Mouse (Mus musculus) embryonic facial prominence, embryonic 15.5 days (tissue): ENCODE measurements around the gene Zfp148. TPM values are rescaled to one million over a fixed set of nuclear protein-coding genes. Genes with fewer than 3 reads are reported as not detected.

Experiments
- ATAC-seq: fragments of 200-750 bp; cut with Nextera tagmentation; 2 replicates; pipeline ENCODE4 v1.8.0; 2017; ENCODE audit warnings: low read depth, moderate TSS enrichment; ENCODE audit not compliant: insufficient number of reproducible peaks, low FRiP score, low TSS enrichment
- H3K27ac ChIP-seq: fragments of 300-500 bp; sonication (generic); replicated peaks from 2 replicates; pipeline ENCODE4 v1.5.1; 2015; ENCODE audit warnings: mild to moderate bottlenecking, inconsistent platforms
- H3K27me3 ChIP-seq: fragments of 300-500 bp; sonication (generic); 2 replicates; pipeline ENCODE4 v1.6.1; 2015; ENCODE audit warnings: inconsistent platforms
- H3K36me3 ChIP-seq: fragments of 300-500 bp; sonication (generic); 2 replicates; pipeline ENCODE4 v1.6.1; 2015; ENCODE audit warnings: mild to moderate bottlenecking, inconsistent platforms
- H3K4me1 ChIP-seq: fragments of 300-500 bp; sonication (generic); 2 replicates; pipeline ENCODE4 v1.6.1; 2015; ENCODE audit warnings: inconsistent platforms
- H3K4me2 ChIP-seq: fragments of 300-500 bp; sonication (generic); replicated peaks from 2 replicates; pipeline ENCODE4 v1.6.1; 2015; ENCODE audit warnings: mild to moderate bottlenecking, inconsistent platforms
- H3K4me3 ChIP-seq: fragments of 300-500 bp; sonication (generic); replicated peaks from 2 replicates; pipeline ENCODE4 v1.5.1; 2015; ENCODE audit warnings: mild to moderate bottlenecking, inconsistent platforms
- H3K9ac ChIP-seq: fragments of 300-500 bp; sonication (generic); 2 replicates; pipeline ENCODE4 v1.6.1; 2015; ENCODE audit warnings: inconsistent platforms
- H3K9me3 ChIP-seq: fragments of 300-500 bp; sonication (generic); replicated peaks from 2 replicates; pipeline ENCODE4 v1.6.1; 2016; ENCODE audit warnings: inconsistent platforms
- WGBS: fragments of 180-500 bp; shearing (Covaris S2); methylation state at CpG from one replicate; pipeline ENCODE4 v1.1.7; 2015; 5-methylcytosine and 5-hydroxymethylcytosine counted together
- polyA plus RNA-seq: library from polyadenylated mRNA; unstranded; fragments of >200 nt; fragmentation: Nextera tagmentation; extraction: Ambion mirVana; gene quantifications from 2 replicates; pipeline ENCODE4 v1.2.1, GENCODE M21; 2015

Gene Zfp148
- polyA plus RNA-seq, 1 experiment from 2014 or later, result 55.3 TPM

GRCm38 (mm10) chr16:33410151-33410550 is 29.5 kb downstream of the Zfp148 start:
- H3K27ac ChIP-seq, result no peak overlapping the region
- no peaks in the 10 kb centered on the region for H3K9me3 ChIP-seq
- H3K9ac ChIP-seq, result no peak overlapping the region
- peaks cover 18% of the 10 kb centered on the region; the same call in 1 of the 2 replicates for H3K4me1 ChIP-seq
- H3K36me3 ChIP-seq, result no peaks in the 10 kb centered on the region
- no peak for ATAC-seq
- 81% methylated on average over 2 of the region's 2 CpGs for WGBS
- H3K27me3 ChIP-seq, result no peaks in the 10 kb centered on the region
- no peak overlapping the region for H3K4me2 ChIP-seq
- H3K4me3 ChIP-seq, result no peak overlapping the region

GRCm38 (mm10) chr16:33410605-33411004 is 30.0 kb downstream of the Zfp148 start:
- H3K4me3 ChIP-seq, result no peak overlapping the region
- H3K36me3 ChIP-seq, result no peaks in the 10 kb centered on the region
- peaks cover 23% of the 10 kb centered on the region for H3K4me1 ChIP-seq
- no peaks in the 10 kb centered on the region for H3K27me3 ChIP-seq
- H3K27ac ChIP-seq, result no peak overlapping the region
- no peak overlapping the region for H3K4me2 ChIP-seq
- no peak overlapping the region for H3K9ac ChIP-seq
- WGBS, result 79% methylated on average over 1 of the region's 1 CpGs
- ATAC-seq, result no peak
- H3K9me3 ChIP-seq, result no peaks in the 10 kb centered on the region

- Histone ChIP-seq H3K4me1 (peaks cover 38% of the 10 kb centered on the region), H3K9ac (no peak overlapping the region), H3K9me3 (no peaks in the 10 kb centered on the region), H3K27me3 (no peaks in the 10 kb centered on the region), H3K27ac (no peak overlapping the region), H3K4me2 (no peak overlapping the region), H3K4me3 (no peak overlapping the region), H3K36me3 (no peaks in the 10 kb centered on the region)
- WGBS, result 65% methylated on average over 5 of the region's 5 CpGs
- no peak for ATAC-seq
Measured at GRCm38 (mm10) chr16:33414191-33414590, 33.6 kb downstream of the Zfp148 start.

- H3K27me3 ChIP-seq, result no peaks in the 10 kb centered on the region
- peaks cover 34% of the 10 kb centered on the region for H3K4me1 ChIP-seq
- no peaks in the 10 kb centered on the region for H3K9me3 ChIP-seq
- H3K4me2 ChIP-seq, result no peak overlapping the region
- ATAC-seq, result no peak
- H3K9ac ChIP-seq, result no peak overlapping the region
- H3K36me3 ChIP-seq, result no peaks in the 10 kb centered on the region
- H3K4me3 ChIP-seq, result no peak overlapping the region
- no peak overlapping the region; the same call in 1 of the 2 replicates for H3K27ac ChIP-seq
- WGBS, result 69% methylated on average over 5 of the region's 5 CpGs
Measured at GRCm38 (mm10) chr16:33415607-33416006, 35.0 kb downstream of the Zfp148 start.

- Histone ChIP-seq H3K4me2 (no peak overlapping the region), H3K36me3 (peaks cover 23% of the 10 kb centered on the region), H3K27ac (no peak overlapping the region), H3K9ac (no peak overlapping the region), H3K4me3 (no peak overlapping the region), H3K4me1 (no peaks in the 10 kb centered on the region), H3K27me3 (no peaks in the 10 kb centered on the region), H3K9me3 (no peaks in the 10 kb centered on the region)
- WGBS, result 83% methylated on average over 3 of the region's 3 CpGs
- ATAC-seq, result no peak
Measured at GRCm38 (mm10) chr16:33428327-33428726, 47.7 kb downstream of the Zfp148 start.

GRCm38 (mm10) chr16:33431660-33432059 is 51.0 kb downstream of the Zfp148 start:
- no peak for ATAC-seq
- Histone ChIP-seq H3K27me3 (no peaks in the 10 kb centered on the region), H3K9ac (no peak overlapping the region), H3K9me3 (no peaks in the 10 kb centered on the region), H3K4me1 (no peaks in the 10 kb centered on the region), H3K4me3 (no peak overlapping the region), H3K27ac (no peak overlapping the region), H3K36me3 (peaks cover 25% of the 10 kb centered on the region), H3K4me2 (no peak overlapping the region)
- 92% methylated on average over 2 of the region's 2 CpGs for WGBS

- H3K27ac ChIP-seq, result no peak overlapping the region
- H3K9me3 ChIP-seq, result no peaks in the 10 kb centered on the region
- H3K4me3 ChIP-seq, result no peak overlapping the region
- no peaks in the 10 kb centered on the region for H3K4me1 ChIP-seq
- no peak overlapping the region for H3K4me2 ChIP-seq
- 89% methylated on average over 6 of the region's 6 CpGs for WGBS
- H3K27me3 ChIP-seq, result no peaks in the 10 kb centered on the region
- H3K36me3 ChIP-seq, result peaks cover 9% of the 10 kb centered on the region; the same call in 1 of the 2 replicates
- H3K9ac ChIP-seq, result no peak overlapping the region
- ATAC-seq, result no peak
Measured at GRCm38 (mm10) chr16:33441065-33441464, 60.4 kb downstream of the Zfp148 start.

GRCm38 (mm10) chr16:33446830-33447229 is 66.2 kb downstream of the Zfp148 start:
- ATAC-seq, result no peak
- no peaks in the 10 kb centered on the region for H3K9me3 ChIP-seq
- no peaks in the 10 kb centered on the region for H3K27me3 ChIP-seq
- H3K4me3 ChIP-seq, result no peak overlapping the region
- 64% methylated on average over 5 of the region's 5 CpGs for WGBS
- no peak overlapping the region for H3K27ac ChIP-seq
- no peaks in the 10 kb centered on the region for H3K4me1 ChIP-seq
- 0 out of 2 replicates have a peak, but pooled peaks cover 5% of the 10 kb centered on the region for H3K36me3 ChIP-seq
- H3K9ac ChIP-seq, result no peak overlapping the region
- no peak overlapping the region for H3K4me2 ChIP-seq

- Histone ChIP-seq H3K4me1 (0 out of 2 replicates have a peak, but pooled peaks cover 5% of the 10 kb centered on the region), H3K27ac (no peak overlapping the region), H3K4me3 (no peak overlapping the region), H3K9ac (no peak overlapping the region), H3K4me2 (no peak overlapping the region), H3K36me3 (0 out of 2 replicates have a peak, but pooled peaks cover 4% of the 10 kb centered on the region), H3K27me3 (no peaks in the 10 kb centered on the region), H3K9me3 (no peaks in the 10 kb centered on the region)
- WGBS, result 83% methylated on average over 2 of the region's 2 CpGs
- no peak for ATAC-seq
Measured at GRCm38 (mm10) chr16:33453826-33454225, 73.2 kb downstream of the Zfp148 start.

- H3K9ac ChIP-seq, result no peak overlapping the region
- H3K36me3 ChIP-seq, result peaks cover 6% of the 10 kb centered on the region
- 0 out of 2 replicates have a peak, but pooled peaks cover 5% of the 10 kb centered on the region for H3K4me1 ChIP-seq
- ATAC-seq, result no peak; the same call in 1 of the 2 replicates
- whole genome bisulfite sequencing, result 73% methylated on average over 2 of the region's 2 CpGs
- H3K27me3 ChIP-seq, result no peaks in the 10 kb centered on the region
- no peaks in the 10 kb centered on the region for H3K9me3 ChIP-seq
- no peak overlapping the region for H3K27ac ChIP-seq
- H3K4me3 ChIP-seq, result no peak overlapping the region
- no peak overlapping the region for H3K4me2 ChIP-seq
Measured at GRCm38 (mm10) chr16:33454306-33454705, 73.7 kb downstream of the Zfp148 start.

- Histone ChIP-seq H3K4me1 (0 out of 2 replicates have a peak, but pooled peaks cover 5% of the 10 kb centered on the region), H3K27ac (no peak overlapping the region), H3K4me3 (no peak overlapping the region), H3K9me3 (no peaks in the 10 kb centered on the region), H3K4me2 (no peak overlapping the region), H3K27me3 (no peaks in the 10 kb centered on the region), H3K36me3 (peaks cover 12% of the 10 kb centered on the region), H3K9ac (no peak overlapping the region)
- ATAC-seq, result no peak
- WGBS, result 79% methylated on average over 6 of the region's 6 CpGs
Measured at GRCm38 (mm10) chr16:33455263-33455910, 74.8 kb downstream of the Zfp148 start.

- 95% methylated on average over 1 of the region's 1 CpGs for WGBS
- no peak for ATAC-seq
Measured at GRCm38 (mm10) chr16:33459101-33459500, 78.5 kb downstream of the Zfp148 start.

More at GRCm38 (mm10) chr16:33459101-33459500, 78.5 kb downstream of the Zfp148 start:
- no peaks in the 10 kb centered on the region for H3K9me3 ChIP-seq
- no peak overlapping the region for H3K4me2 ChIP-seq
- no peaks in the 10 kb centered on the region for H3K27me3 ChIP-seq
- no peak overlapping the region for H3K9ac ChIP-seq
- peaks cover 8% of the 10 kb centered on the region; the same call in 1 of the 2 replicates for H3K4me1 ChIP-seq
- peaks cover 12% of the 10 kb centered on the region for H3K36me3 ChIP-seq
- no peak overlapping the region for H3K27ac ChIP-seq
- no peak overlapping the region for H3K4me3 ChIP-seq
